Mouse (Mus musculus) heart, adult 2 months (tissue): ENCODE data around the gene Olfr736. TPM values are rescaled to one million over a fixed set of nuclear protein-coding genes. Genes with fewer than 3 reads are reported as not detected.

Experiments used
- DNase-seq, 2 experiments: peaks; one replicate each; pipeline ENCODE4 v3.0.0; 2021
- H3K27ac ChIP-seq: fragments of 200-600 bp; 2 replicates; pipeline ENCODE4 v1.8.1; 2022
- H3K27me3 ChIP-seq: fragments of 200-500 bp; 2 replicates; pipeline ENCODE4 v1.6.1; 2012; ENCODE audit warnings: mild to moderate bottlenecking, low read length, inconsistent platforms, mixed read lengths; ENCODE audit not compliant: control insufficient read depth, insufficient read depth
- H3K36me3 ChIP-seq: fragments of 200-500 bp; 2 replicates; pipeline ENCODE4 v1.6.1; 2012; ENCODE audit warnings: low read length, inconsistent platforms; ENCODE audit not compliant: control insufficient read depth, insufficient read depth
- H3K4me1 ChIP-seq: fragments of 200-500 bp; 2 replicates; pipeline ENCODE4 v1.6.1; 2011; ENCODE audit warnings: low read length; ENCODE audit not compliant: control insufficient read depth, insufficient read depth
- H3K4me3 ChIP-seq: fragments of 200-600 bp; 2 replicates; pipeline ENCODE4 v1.8.1; 2022
- H3K79me2 ChIP-seq: fragments of 200-500 bp; replicated peaks from 2 replicates; pipeline ENCODE4 v1.6.1; 2012; ENCODE audit warnings: mild to moderate bottlenecking, inconsistent platforms, low read length, moderate library complexity, mixed read lengths; ENCODE audit not compliant: control insufficient read depth, insufficient read depth
- H3K9ac ChIP-seq: fragments of 200-500 bp; 2 replicates; pipeline ENCODE4 v1.6.1; 2012; ENCODE audit warnings: low read depth, mild to moderate bottlenecking, control low read depth, inconsistent platforms, low read length, mixed read lengths
- CTCF ChIP-seq: fragments of 200-600 bp; IDR thresholded peaks from 2 replicates; pipeline ENCODE4 v1.8.1; 2022; ENCODE audit warnings: antibody characterized with exemption, mild to moderate bottlenecking, moderate library complexity
- EP300 ChIP-seq: fragments of 200-500 bp; IDR thresholded peaks from 2 replicates; pipeline ENCODE4 v1.6.1; 2011; ENCODE audit warnings: low read depth, low read length, control low read depth; ENCODE audit not compliant: insufficient read depth
- POLR2A ChIP-seq: fragments of 200-500 bp; IDR thresholded peaks from 2 replicates; pipeline ENCODE4 v1.6.1; 2011; ENCODE audit warnings: mild to moderate bottlenecking, low read depth, low read length, control low read depth; ENCODE audit not compliant: insufficient read depth
- WGBS: fragments of 180-500 bp; shearing (Covaris S2); methylation state at CpG from one replicate; pipeline ENCODE4 v1.1.7; 2018; 5-methylcytosine and 5-hydroxymethylcytosine counted together
- intact Hi-C: fragments of 180-260 bp; cut with DNase I; formaldehyde crosslinking; loops from one replicate; pipeline ENCODE4 v1.15.1; 2025
- polyA plus RNA-seq: library from polyadenylated mRNA; depleted of rRNA; stranded (reverse); fragments of >200 nt; gene quantifications from 2 replicates; pipeline ENCODE4 v1.2.3, GENCODE M21; 2012; rRNA removed
- total RNA-seq, 2 experiments: library from RNA; stranded (reverse); gene quantifications; 2 replicates each; pipeline ENCODE4 v1.2.3; 2021

The Olfr736 gene
- total and polyA plus RNA-seq, 3 experiments, result not detected

GRCm38 (mm10) chr14:50363561-50363960 is 17.4 kb upstream of the Olfr736 start:
- Histone ChIP-seq H3K79me2 (no peaks in the 10 kb centered on the region), H3K36me3 (no peaks in the 10 kb centered on the region), H3K9ac (no peak overlapping the region), H3K4me3 (no peak overlapping the region), H3K4me1 (no peaks in the 10 kb centered on the region), H3K27me3 (no peaks in the 10 kb centered on the region), H3K27ac (no peak overlapping the region)
- TF ChIP-seq CTCF, result no peak
- no peak for TF ChIP-seq POLR2A
- TF ChIP-seq EP300, result no peak
- intact Hi-C loops, result no loop called here
- no peak for DNase-seq
- WGBS, result 73% methylated on average over 2 of the region's 2 CpGs

DNA sequence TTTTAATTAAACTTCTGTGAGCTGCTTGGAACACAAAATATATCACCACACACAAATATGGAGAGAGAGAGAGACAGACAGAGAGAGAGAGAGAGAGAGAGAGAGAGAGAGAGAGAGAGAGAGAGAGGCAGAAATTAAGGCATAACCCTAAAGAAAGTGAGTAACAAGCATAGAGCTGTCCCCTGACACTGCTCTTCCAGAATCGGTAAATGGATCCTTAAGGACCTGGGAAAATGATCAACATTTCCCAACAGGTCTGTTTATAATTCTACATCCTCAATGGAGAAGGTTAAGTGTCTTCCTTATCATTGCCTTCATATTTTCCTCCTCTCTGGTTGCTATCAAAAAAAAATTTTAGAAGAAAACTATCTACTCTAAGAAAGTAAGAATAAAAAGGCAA is 26.3 kb downstream of the Olfr736 start, which contains the start of gene Olfr738:
Gene Olfr738, plus strand, starts transcription at position 301 of the 400 bp plus-strand sequence.
- H3K4me1 ChIP-seq, result no peaks in the 10 kb centered on the region
- DNase-seq, result no peak
- 70% methylated on average over 1 of the region's 1 CpGs for WGBS
- H3K36me3 ChIP-seq, result no peaks in the 10 kb centered on the region
- TF ChIP-seq EP300, result no peak
- TF ChIP-seq POLR2A, result no peak
- no peak for TF ChIP-seq CTCF
- H3K27ac ChIP-seq, result no peak within 1 kb of the TSS
- no peaks in the 10 kb centered on the region for H3K79me2 ChIP-seq
- no peak within 1 kb of the TSS for H3K9ac ChIP-seq
- intact Hi-C loops, result no loop called here
- no peak within 1 kb of the TSS for H3K4me3 ChIP-seq
- no peaks in the 10 kb centered on the region for H3K27me3 ChIP-seq

GRCm38 (mm10) chr14:50418326-50418725 is 37.4 kb downstream of the Olfr736 start, which contains the start of gene Olfr739:
Olfr739 (plus strand) TSS chr14:50418626.
- Histone ChIP-seq H3K36me3 (no peaks in the 10 kb centered on the region), H3K9ac (no peak within 1 kb of the TSS), H3K4me1 (no peaks in the 10 kb centered on the region), H3K27me3 (no peaks in the 10 kb centered on the region), H3K79me2 (no peaks in the 10 kb centered on the region), H3K4me3 (no peak within 1 kb of the TSS), H3K27ac (no peak within 1 kb of the TSS)
- intact Hi-C loops, result no loop called here
- DNase-seq, result no peak
- WGBS, result 54% methylated on average over 2 of the region's 2 CpGs
- no peak for TF ChIP-seq CTCF
- no peak for TF ChIP-seq POLR2A
- no peak for TF ChIP-seq EP300

Other genes with a start within 250 kb of the Olfr736 start
- gene Olfr728, start 238.5 kb upstream of the Olfr736 start, total RNA-seq, result not detected
- not detected in 2 replicates for gene Olfr728, start 238.5 kb upstream of the Olfr736 start, polyA plus RNA-seq
- gene Olfr729, start 228.3 kb upstream of the Olfr736 start, total RNA-seq, result not detected
- not detected in 2 replicates for gene Olfr729, start 228.3 kb upstream of the Olfr736 start, polyA plus RNA-seq
- gene Olfr730, start 193.0 kb upstream of the Olfr736 start, total RNA-seq, result not detected
- gene Olfr730, start 193.0 kb upstream of the Olfr736 start, polyA plus RNA-seq, result not detected in 2 replicates
- gene Olfr731, start 139.3 kb upstream of the Olfr736 start, total RNA-seq, result not detected
- gene Olfr731, start 139.3 kb upstream of the Olfr736 start, polyA plus RNA-seq, result not detected in 2 replicates
- gene Olfr732, start 97.0 kb upstream of the Olfr736 start, total RNA-seq, result not detected
- gene Olfr732, start 97.0 kb upstream of the Olfr736 start, polyA plus RNA-seq, result not detected in 2 replicates
- gene Olfr733, start 79.6 kb upstream of the Olfr736 start, total RNA-seq, result not detected
- gene Olfr733, start 79.6 kb upstream of the Olfr736 start, polyA plus RNA-seq, result 0.08 TPM in 1 of 2 replicates, not detected in the other
- gene Olfr734, start 54.4 kb upstream of the Olfr736 start, total RNA-seq, result not detected
- gene Olfr734, start 54.4 kb upstream of the Olfr736 start, polyA plus RNA-seq, result not detected in 2 replicates
- not detected for gene Olfr735, start 32.3 kb upstream of the Olfr736 start, total RNA-seq
- gene Olfr735, start 32.3 kb upstream of the Olfr736 start, polyA plus RNA-seq, result not detected in 2 replicates
- under 1 TPM in 1 of 2 experiments, not detected in 1; 0.08 TPM for gene Tlr11, start 23.2 kb upstream of the Olfr736 start, total RNA-seq
- 0.06 and 0.10 TPM in 2 replicates for gene Tlr11, start 23.2 kb upstream of the Olfr736 start, polyA plus RNA-seq
- gene Olfr738, start 26.4 kb downstream of the Olfr736 start, total RNA-seq, result not detected
- gene Olfr738, start 26.4 kb downstream of the Olfr736 start, polyA plus RNA-seq, result not detected in 2 replicates
- not detected for gene Olfr739, start 37.5 kb downstream of the Olfr736 start, total RNA-seq
- gene Olfr739, start 37.5 kb downstream of the Olfr736 start, polyA plus RNA-seq, result not detected in 2 replicates
- not detected for gene Olfr740, start 64.4 kb downstream of the Olfr736 start, total RNA-seq
- gene Olfr740, start 64.4 kb downstream of the Olfr736 start, polyA plus RNA-seq, result not detected in 2 replicates
- not detected for gene Olfr741, start 91.6 kb downstream of the Olfr736 start, total RNA-seq
- gene Olfr741, start 91.6 kb downstream of the Olfr736 start, polyA plus RNA-seq, result not detected in 2 replicates
- gene Olfr742, start 122.4 kb downstream of the Olfr736 start, total RNA-seq, result not detected
- not detected in 2 replicates for gene Olfr742, start 122.4 kb downstream of the Olfr736 start, polyA plus RNA-seq
- gene Olfr743, start 140.7 kb downstream of the Olfr736 start, total RNA-seq, result not detected
- not detected in 2 replicates for gene Olfr743, start 140.7 kb downstream of the Olfr736 start, polyA plus RNA-seq
- gene Olfr744, start 233.7 kb downstream of the Olfr736 start, total RNA-seq, result not detected
- gene Olfr744, start 233.7 kb downstream of the Olfr736 start, polyA plus RNA-seq, result not detected in 2 replicates